Mouse (Mus musculus): ENCODE measurements around the gene Zfp316.

DNA sequence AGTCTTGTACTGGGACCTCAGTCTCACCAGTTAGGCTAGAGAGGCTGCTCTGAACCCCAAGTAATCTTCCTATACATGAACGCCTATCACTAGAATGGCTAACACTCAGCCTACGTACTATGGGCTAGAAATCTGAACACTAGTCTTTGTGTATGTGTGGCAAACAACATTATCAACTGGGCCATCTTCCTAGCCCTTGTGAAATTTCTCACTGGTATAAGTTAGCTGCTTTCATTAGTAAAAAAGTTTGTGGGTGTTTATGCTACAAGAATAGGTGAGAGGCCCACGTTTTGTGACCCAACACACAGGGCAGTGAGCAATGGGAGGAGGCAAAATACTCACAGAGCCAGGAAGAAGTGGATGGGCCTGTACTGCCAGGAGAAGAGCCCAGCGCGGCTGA, 48.8 kb downstream of the Zfp316 start:
- TF ChIP-seq REST (IDR thresholded peaks at IDR 0.05; ENCODE audit: insufficient read depth, insufficient read length) (no peak), POLR2A (IDR thresholded peaks at IDR 0.05; ENCODE audit: insufficient read length, low read depth) (no peak), TCF12 (IDR thresholded peaks at IDR 0.05; ENCODE audit: insufficient read depth, poor library complexity, severe bottlenecking) (no peak), E2F4 (IDR thresholded peaks at IDR 0.05; ENCODE audit: insufficient read depth) (no peak)
